Mouse (Mus musculus) telencephalon, adult 2 months (tissue): Measurements from ENCODE around the gene Engase.

Experiments
- DNase-seq: peaks from one replicate; pipeline ENCODE4 v3.0.0-alpha.2; 2011; ENCODE audit warnings: low read depth, low spot score

Engase gene

GRCm38 (mm10) chr11:118486881-118487772 lies 10.5 kb downstream of the Engase start:
- DNase-seq, result no peak

GRCm38 (mm10) chr11:118488191-118488906 lies 11.7 kb downstream of the Engase start:
- no peak for DNase-seq

GRCm38 (mm10) chr11:118488907-118489270 lies 12.3 kb downstream of the Engase start:
- DNase-seq, result no peak

DNA sequence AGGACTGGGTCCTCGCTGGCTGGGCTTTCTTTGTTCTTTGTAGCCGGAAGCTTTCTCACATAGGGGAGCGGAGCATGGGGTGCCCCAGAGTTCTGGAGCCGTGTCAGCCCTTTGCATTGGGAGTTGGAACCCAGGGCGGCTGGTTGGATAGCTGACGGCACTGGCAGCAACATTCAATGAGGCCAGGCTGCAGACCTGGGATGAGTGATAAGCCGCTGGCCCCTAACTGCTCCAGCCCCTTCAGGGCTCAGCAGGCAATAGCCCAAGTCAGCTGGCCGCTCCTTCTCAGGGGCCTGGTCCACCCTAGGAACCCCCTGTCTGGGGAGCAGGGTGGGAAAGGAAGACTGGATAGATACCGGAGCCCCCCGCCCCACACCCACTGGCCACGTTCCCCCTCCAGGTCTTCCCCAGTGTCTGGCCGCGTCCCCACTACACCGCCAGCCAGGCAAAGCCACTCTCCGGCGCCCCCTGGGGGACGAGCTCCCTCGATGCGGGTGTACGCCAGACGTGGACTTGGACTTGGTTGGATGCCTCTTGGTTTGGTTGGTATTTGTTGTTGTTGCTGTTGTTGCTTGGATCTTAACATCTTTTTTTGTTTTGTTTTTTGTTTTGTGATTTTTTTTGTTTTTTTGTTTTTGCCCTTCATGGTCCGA lies 14.1 kb downstream of the Engase start:
- DNase-seq, result no peak

DNA sequence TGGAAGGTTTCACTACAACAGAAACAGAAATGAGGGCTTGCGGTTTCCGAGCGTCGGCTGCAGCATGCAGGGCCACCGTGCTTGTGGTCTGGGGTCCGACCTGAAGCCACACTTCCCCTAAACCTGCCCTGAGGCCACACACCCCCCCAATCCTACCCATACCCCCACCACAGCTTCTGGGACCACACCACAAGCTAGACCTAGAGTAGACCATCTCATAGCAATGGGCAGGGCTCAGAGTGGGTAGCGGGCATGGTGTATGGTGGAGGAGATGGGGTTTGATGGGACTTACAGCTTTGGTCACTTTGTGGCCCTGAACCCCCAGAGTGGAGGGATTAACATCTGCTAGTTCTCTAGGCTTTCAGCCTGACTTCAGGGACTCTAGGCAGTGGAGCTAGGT lies 14.6 kb downstream of the Engase start:
- DNase-seq, result no peak

DNA sequence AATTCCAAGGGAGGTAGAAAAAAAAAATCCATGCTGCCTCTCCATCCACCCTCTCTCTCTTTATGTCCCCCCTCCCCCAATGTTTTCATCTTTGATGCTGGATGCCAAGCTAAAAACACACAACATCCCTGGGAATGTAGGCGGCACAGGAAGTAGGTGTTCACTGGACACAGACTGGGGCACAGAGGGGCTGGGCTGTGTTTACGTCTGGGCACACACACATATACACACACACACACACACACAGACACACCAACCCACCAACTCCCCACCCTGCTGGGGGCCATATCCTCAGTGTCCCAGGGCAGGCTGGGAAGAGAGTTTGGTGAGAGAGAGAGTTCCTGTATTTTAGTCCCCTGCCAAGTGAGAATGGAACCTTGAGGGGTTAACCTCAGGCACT lies 16.8 kb downstream of the Engase start:
- DNase-seq, result no peak

DNA sequence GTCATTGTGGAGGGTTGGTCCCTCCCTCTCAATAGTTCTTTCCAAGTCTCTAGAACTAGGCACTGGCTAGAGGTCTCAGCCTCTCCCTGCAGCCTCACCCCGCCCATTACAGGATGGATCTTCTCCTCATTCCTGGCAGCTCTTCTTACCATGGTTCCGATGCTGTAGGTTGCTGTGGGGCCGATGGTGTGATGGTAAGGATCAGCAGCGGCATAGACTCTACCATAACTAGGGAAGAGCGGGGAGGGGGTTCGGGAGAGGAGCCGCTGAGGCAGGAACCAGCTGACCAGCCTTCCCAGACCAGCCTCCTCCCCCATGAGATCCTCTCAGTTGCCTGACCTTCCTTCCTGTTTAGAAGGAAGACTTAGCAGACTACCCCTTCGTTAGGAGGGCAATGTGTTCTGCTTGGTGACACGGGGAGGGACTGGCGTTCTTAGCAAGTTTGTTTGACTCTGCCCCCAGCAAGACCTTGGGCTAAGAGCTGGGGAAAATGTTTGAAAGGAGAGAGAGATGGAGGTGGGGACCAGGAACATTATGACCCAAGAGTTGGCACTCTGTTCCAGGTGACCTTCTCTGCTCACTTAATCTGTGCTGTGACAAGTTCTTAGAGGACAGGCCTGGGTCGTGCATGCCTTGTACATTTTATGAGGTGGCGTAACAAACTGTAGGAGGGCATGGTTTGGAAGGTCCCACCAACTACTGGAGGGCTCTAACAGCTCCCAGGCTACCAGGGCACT lies 17.5 kb downstream of the Engase start:
- no peak for DNase-seq

DNA sequence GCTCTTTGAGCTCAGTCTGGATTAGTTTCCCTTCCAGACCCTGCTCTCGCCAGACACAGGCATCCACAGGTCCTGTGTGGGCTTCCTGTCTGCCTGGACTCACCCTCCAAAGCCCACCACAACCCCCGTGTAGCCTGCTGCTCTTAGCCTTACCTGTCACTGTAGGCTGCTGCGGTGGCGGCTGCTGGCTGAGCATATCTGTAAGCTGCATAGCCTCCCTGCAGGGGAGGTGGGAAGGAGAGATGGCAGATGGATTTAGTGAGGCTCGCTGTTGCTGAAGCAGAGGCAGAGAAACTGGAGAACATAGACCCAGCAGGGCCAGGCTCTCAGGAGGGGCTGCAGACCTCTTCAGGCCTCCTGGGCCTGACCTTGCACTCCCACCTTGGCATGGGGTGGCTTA lies 18.4 kb downstream of the Engase start:
- peak; percentile 58 for DNase-seq

- no peak for DNase-seq
Observed at GRCm38 (mm10) chr11:118496066-118496689, 19.5 kb downstream of the Engase start.

DNA sequence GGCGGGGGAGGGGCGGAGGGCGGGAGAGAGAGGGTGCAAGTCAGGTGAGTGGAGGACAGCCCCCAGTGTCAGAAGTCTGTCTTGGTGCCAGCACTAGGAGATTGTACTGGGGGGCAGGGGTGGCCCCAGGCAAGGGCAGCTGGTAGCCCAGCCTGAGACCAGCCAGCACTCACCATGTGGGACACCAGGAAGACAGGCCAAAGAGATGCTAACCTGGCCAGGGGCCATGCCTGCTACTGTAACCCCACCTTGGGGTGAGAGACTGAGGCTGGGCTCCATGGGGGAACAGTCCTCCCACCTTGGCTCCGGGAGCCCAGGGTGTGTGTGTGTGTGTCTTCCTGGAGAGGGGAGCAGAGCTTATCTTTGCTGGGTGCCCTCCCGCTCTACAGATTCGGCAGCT lies 26.4 kb downstream of the Engase start:
- DNase-seq, result no peak

GRCm38 (mm10) chr11:118503418-118504179 lies 27.0 kb downstream of the Engase start:
- DNase-seq, result no peak

GRCm38 (mm10) chr11:118504180-118504454 lies 27.5 kb downstream of the Engase start:
- DNase-seq, result no peak

DNA sequence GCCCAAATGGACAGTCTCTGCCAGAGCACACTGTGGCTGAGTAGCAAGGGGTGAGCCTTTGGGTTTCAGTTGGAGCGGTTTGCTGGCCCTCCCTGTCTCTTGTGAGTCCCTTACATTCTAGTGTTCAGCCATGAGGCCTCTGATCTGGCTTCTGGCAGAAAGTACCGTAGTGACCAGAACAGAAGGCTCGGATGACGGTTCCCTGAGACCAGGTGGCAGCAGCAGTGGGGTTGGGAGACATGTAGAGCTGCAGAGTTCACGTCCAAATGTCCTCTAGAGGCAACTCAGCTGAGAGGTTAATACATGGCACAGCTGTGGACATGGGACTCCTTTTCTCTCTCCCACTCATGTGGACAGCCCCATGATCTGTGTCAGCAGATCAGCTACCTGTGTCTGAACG lies 30.5 kb downstream of the Engase start:
- DNase-seq, result no peak

DNA sequence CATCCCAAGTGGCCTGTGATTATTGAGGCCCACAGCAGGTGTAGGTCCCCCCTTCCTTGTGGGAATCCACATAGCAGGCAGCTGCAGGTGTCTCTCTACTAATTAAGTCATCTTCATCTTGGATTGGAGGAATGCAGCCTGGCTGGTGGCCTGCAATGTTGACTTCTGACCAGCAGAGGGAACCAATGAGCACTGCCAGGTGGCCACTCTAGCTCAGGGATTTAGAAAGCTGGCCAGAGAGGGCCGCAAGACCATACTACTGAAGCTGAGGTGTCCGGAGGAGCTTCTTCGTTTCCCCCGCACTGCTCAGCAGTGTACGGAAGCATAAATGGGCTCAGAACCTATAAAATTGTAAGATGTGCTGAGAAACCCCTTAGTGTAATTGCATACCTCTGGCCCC lies 31.3 kb downstream of the Engase start:
- DNase-seq, result no peak

DNA sequence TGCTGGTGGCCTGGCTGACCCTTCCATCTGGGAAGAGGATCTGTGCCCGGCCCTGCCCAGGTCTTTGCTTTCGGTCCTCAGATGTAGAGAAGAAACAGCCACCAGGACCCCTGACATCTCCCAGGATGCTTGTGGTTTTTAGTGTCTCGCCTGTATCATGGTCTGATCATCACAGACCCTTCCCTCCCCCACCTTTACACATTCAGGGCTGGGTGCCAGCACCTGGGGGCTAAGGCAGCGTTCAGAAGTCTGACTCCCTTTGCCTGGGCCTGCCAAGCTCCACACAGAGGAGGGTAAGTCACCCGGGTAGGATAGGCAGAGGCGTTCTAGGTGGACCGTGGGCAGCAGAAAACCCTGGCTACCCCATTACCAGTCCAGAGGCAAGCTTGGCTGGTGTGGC lies 31.7 kb downstream of the Engase start:
- no peak for DNase-seq

- DNase-seq, result no peak
Observed at GRCm38 (mm10) chr11:118511851-118512250, 35.2 kb downstream of the Engase start.

DNA sequence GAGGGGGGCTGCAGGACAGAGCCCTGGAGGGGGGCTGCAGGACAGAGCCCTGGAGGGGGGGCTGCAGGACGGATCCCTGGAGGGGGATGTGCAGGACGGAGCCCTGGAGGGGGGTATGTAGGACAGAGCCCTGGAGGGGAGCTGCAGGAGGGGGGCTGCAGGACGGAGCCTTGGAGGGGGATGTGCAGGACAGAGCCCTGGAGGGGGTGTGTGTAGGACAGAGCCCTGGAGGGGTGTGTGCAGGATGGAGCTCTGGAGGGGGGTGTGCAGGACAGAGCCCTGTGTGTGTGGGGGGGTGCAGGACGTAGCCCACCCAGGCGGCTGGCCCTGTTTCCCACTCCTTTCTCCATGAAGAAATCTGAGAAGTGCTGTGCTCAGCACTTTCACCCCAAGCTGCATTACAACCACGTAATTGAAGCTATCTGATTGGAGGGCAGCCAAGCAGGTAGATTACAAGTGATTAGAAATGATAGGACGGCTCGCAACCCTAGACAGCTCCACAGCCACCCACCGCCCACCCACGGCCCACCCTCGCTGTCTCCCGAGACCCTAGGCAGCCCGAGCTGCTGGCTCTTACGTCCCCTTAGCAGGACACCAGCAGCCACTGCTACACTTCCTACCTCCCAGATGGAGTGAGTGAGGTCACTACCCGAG lies 35.8 kb downstream of the Engase start:
- DNase-seq, result no peak

GRCm38 (mm10) chr11:118517924-118518323 lies 41.3 kb downstream of the Engase start:
- no peak for DNase-seq

- no peak for DNase-seq
Observed at GRCm38 (mm10) chr11:118518743-118519142, 42.1 kb downstream of the Engase start.

DNA sequence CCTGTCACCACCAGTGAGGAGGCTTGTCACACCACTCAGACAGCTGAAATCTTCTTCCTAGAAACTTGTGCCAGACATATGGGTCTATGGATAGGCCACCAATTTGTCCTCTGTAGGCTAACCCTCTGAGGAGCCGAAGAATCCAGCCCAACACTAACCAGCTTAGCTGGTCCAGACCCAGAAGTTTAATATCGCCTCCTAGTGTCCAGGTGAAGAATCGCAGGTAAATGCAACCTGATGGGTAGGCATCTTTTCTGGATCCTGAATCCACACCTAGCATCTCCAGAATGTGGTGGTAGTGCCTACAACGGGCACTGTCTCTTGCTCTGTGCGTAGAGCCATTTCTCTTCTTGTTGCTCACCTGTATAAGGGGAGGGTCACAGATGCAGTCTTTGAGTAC lies 43.6 kb downstream of the Engase start:
- DNase-seq, result no peak
